In the genomic region with DNA sequence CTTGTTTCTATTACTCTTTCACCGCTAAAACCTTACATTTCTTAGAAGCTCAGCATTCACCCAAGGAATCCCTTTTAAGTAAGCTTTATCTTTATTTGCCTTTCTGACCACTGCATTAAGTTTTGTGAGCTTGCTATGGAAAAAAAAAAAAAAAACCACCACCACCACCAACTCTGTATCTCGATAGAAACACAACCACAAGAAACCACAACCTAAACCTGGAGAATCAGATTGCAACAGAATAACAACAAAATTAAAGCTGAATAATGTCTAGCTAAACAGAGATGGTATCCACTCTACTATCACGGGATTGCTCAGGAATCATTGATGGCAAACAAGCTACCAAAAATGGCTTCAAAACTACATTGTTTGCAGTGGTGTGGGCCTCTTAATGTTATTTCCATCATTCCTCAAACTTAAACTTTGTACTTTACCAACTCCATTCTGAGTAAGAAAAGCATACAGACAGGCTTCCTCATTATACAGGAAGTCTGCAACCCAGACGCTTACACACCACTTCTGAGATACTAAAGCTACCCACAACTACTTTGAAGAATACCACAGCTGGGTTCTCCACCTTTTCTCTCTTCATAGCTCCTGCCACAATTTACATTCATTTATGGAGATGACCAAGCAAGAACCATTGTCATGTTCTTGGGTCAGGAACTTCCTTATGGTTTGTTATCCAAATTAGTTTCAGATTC, we compare ENCODE assay signal across 12 mouse cellular contexts.
"Had no signal": no experiment of that assay in that cellular context is flagged by ENCODE, and none has a peak within 500 bp of the region (broad histone marks: within the 10 kb centered on the region; RNA-seq: fewer than 3 reads in every experiment).

No protein-coding gene starts in this region.

- ATAC-seq: intestine, postnatal 0 days; liver, embryonic 12.5 days had no signal

- DNase-seq: kidney, adult 8-10 months; kidney, postnatal 4 days; lung, embryonic 14.5 days; lung, postnatal 10 days; lung, postnatal 4 days; midbrain, embryonic 14.5 days; right cerebral cortex, postnatal 4 days; spleen, adult 18-20 months; thymus, adult 2 months; thymus, postnatal 4 days had no signal
